Mouse (Mus musculus): ENCODE data around the gene Pde1c. TPM values are rescaled to one million over a fixed set of nuclear protein-coding genes. Genes with fewer than 3 reads are reported as not detected.
A peak's percentile ranks its signal among the peaks of the same experiment; 100 is the strongest.

The Pde1c gene
- polyA plus RNA-seq, 1 experiment from 2014 or later = 0.67 TPM

GRCm38 (mm10) chr6:56361348-56362127, 207.4 kb downstream of the Pde1c start:
- Histone ChIP-seq H3K4me2 (peak overlapping the region; percentile 47), H3K9ac (no peak overlapping the region), H3K9me3 (replicated peaks) (no peaks in the 10 kb centered on the region), H3K27me3 (replicated peaks) (peaks cover 37% of the 10 kb centered on the region), H3K36me3 (no peaks in the 10 kb centered on the region), H3K27ac (no peak overlapping the region), H3K4me3 (peak overlapping the region; percentile 11), H3K4me1 (peaks cover 3% of the 10 kb centered on the region)
- WGBS (ENCODE audit: insufficient replicate concordance) = 5% methylated on average over 19 of the region's 19 CpGs
- no peak for ATAC-seq

- Histone ChIP-seq H3K4me3 (no peak overlapping the region), H3K27me3 (replicated peaks) (peaks cover 37% of the 10 kb centered on the region), H3K4me1 (peaks cover 3% of the 10 kb centered on the region), H3K27ac (no peak overlapping the region), H3K9ac (no peak overlapping the region), H3K4me2 (no peak overlapping the region), H3K9me3 (replicated peaks) (no peaks in the 10 kb centered on the region), H3K36me3 (no peaks in the 10 kb centered on the region)
- ATAC-seq = no peak
- WGBS (ENCODE audit: insufficient replicate concordance) = 30% methylated on average over 6 of the region's 6 CpGs
Measured at GRCm38 (mm10) chr6:56360086-56360485, 208.8 kb downstream of the Pde1c start.

GRCm38 (mm10) chr6:56359126-56359525, 209.8 kb downstream of the Pde1c start:
- H3K4me3 ChIP-seq = no peak overlapping the region
- H3K4me1 ChIP-seq = peaks cover 3% of the 10 kb centered on the region
- H3K4me2 ChIP-seq = no peak overlapping the region
- H3K9me3 ChIP-seq (replicated peaks) = no peaks in the 10 kb centered on the region
- no peak for ATAC-seq
- H3K27me3 ChIP-seq (replicated peaks) = peaks cover 37% of the 10 kb centered on the region
- H3K36me3 ChIP-seq = no peaks in the 10 kb centered on the region
- no peak overlapping the region for H3K9ac ChIP-seq
- 47% methylated on average over 3 of the region's 3 CpGs for WGBS (ENCODE audit: insufficient replicate concordance)
- H3K27ac ChIP-seq = no peak overlapping the region

GRCm38 (mm10) chr6:56347207-56347606, 221.7 kb downstream of the Pde1c start:
- no peak for ATAC-seq
- Histone ChIP-seq H3K27ac (no peak overlapping the region), H3K36me3 (no peaks in the 10 kb centered on the region), H3K9me3 (replicated peaks) (no peaks in the 10 kb centered on the region), H3K4me3 (no peak overlapping the region), H3K4me1 (no peaks in the 10 kb centered on the region), H3K9ac (no peak overlapping the region), H3K27me3 (replicated peaks) (no peaks in the 10 kb centered on the region), H3K4me2 (no peak overlapping the region)
- 48% methylated on average over 3 of the region's 3 CpGs for WGBS (ENCODE audit: insufficient replicate concordance)

GRCm38 (mm10) chr6:56345082-56345481, 223.8 kb downstream of the Pde1c start:
- WGBS (ENCODE audit: insufficient replicate concordance) = 54% methylated on average over 4 of the region's 4 CpGs
- no peak overlapping the region for H3K9ac ChIP-seq

GRCm38 (mm10) chr6:56342005-56342404, 226.9 kb downstream of the Pde1c start:
- Histone ChIP-seq H3K4me1 (no peaks in the 10 kb centered on the region), H3K27ac (no peak overlapping the region), H3K4me2 (no peak overlapping the region), H3K4me3 (no peak overlapping the region), H3K27me3 (replicated peaks) (no peaks in the 10 kb centered on the region), H3K9me3 (replicated peaks) (no peaks in the 10 kb centered on the region), H3K36me3 (no peaks in the 10 kb centered on the region), H3K9ac (no peak overlapping the region)
- whole genome bisulfite sequencing (ENCODE audit: insufficient replicate concordance) = 63% methylated on average over 1 of the region's 1 CpGs
- ATAC-seq = no peak

More at GRCm38 (mm10) chr6:56345082-56345481, 223.8 kb downstream of the Pde1c start:
- no peaks in the 10 kb centered on the region for H3K27me3 ChIP-seq (replicated peaks)
- no peak overlapping the region for H3K4me3 ChIP-seq
- H3K27ac ChIP-seq = no peak overlapping the region
- no peaks in the 10 kb centered on the region for H3K36me3 ChIP-seq
- no peaks in the 10 kb centered on the region for H3K9me3 ChIP-seq (replicated peaks)
- H3K4me1 ChIP-seq = no peaks in the 10 kb centered on the region
- no peak overlapping the region for H3K4me2 ChIP-seq
- ATAC-seq = no peak

GRCm38 (mm10) chr6:56335811-56336446, 233.0 kb downstream of the Pde1c start:
- Histone ChIP-seq H3K9ac (no peak overlapping the region), H3K27ac (no peak overlapping the region), H3K36me3 (no peaks in the 10 kb centered on the region), H3K27me3 (replicated peaks) (no peaks in the 10 kb centered on the region), H3K4me1 (no peaks in the 10 kb centered on the region), H3K4me2 (no peak overlapping the region), H3K9me3 (replicated peaks) (no peaks in the 10 kb centered on the region), H3K4me3 (no peak overlapping the region)
- ATAC-seq = no peak
- 65% methylated on average over 3 of the region's 3 CpGs for WGBS (ENCODE audit: insufficient replicate concordance)

GRCm38 (mm10) chr6:56332149-56332548, 236.8 kb downstream of the Pde1c start:
- Histone ChIP-seq H3K4me1 (no peaks in the 10 kb centered on the region), H3K36me3 (no peaks in the 10 kb centered on the region), H3K4me3 (no peak overlapping the region), H3K27ac (no peak overlapping the region), H3K27me3 (replicated peaks) (no peaks in the 10 kb centered on the region), H3K9me3 (replicated peaks) (no peaks in the 10 kb centered on the region), H3K9ac (no peak overlapping the region), H3K4me2 (no peak overlapping the region)
- 60% methylated on average over 4 of the region's 4 CpGs for WGBS (ENCODE audit: insufficient replicate concordance)
- ATAC-seq = no peak

GRCm38 (mm10) chr6:56331432-56331831, 237.5 kb downstream of the Pde1c start:
- Histone ChIP-seq H3K27ac (no peak overlapping the region), H3K9me3 (replicated peaks) (no peaks in the 10 kb centered on the region), H3K4me2 (no peak overlapping the region), H3K9ac (no peak overlapping the region), H3K27me3 (replicated peaks) (no peaks in the 10 kb centered on the region), H3K4me3 (no peak overlapping the region), H3K4me1 (no peaks in the 10 kb centered on the region), H3K36me3 (no peaks in the 10 kb centered on the region)
- no peak for ATAC-seq
- WGBS (ENCODE audit: insufficient replicate concordance) = 67% methylated on average over 6 of the region's 6 CpGs

- H3K27ac ChIP-seq = no peak overlapping the region
- no peaks in the 10 kb centered on the region for H3K27me3 ChIP-seq (replicated peaks)
- WGBS (ENCODE audit: insufficient replicate concordance) = 50% methylated on average over 1 of the region's 1 CpGs
- H3K4me1 ChIP-seq = no peaks in the 10 kb centered on the region
- H3K4me2 ChIP-seq = no peak overlapping the region
- no peak overlapping the region for H3K9ac ChIP-seq
- no peaks in the 10 kb centered on the region for H3K36me3 ChIP-seq
- no peak for ATAC-seq
- H3K9me3 ChIP-seq (replicated peaks) = no peaks in the 10 kb centered on the region
- H3K4me3 ChIP-seq = no peak overlapping the region
Measured at GRCm38 (mm10) chr6:56328103-56328502, 240.8 kb downstream of the Pde1c start.

- Histone ChIP-seq H3K27ac (no peak overlapping the region), H3K4me3 (no peak overlapping the region), H3K36me3 (no peaks in the 10 kb centered on the region), H3K9ac (no peak overlapping the region), H3K27me3 (replicated peaks) (no peaks in the 10 kb centered on the region), H3K4me2 (no peak overlapping the region), H3K9me3 (replicated peaks) (no peaks in the 10 kb centered on the region), H3K4me1 (no peaks in the 10 kb centered on the region)
- ATAC-seq = no peak
- 19% methylated on average over 3 of the region's 3 CpGs for WGBS (ENCODE audit: insufficient replicate concordance)
Measured at GRCm38 (mm10) chr6:56322799-56323198, 246.1 kb downstream of the Pde1c start.

- no peaks in the 10 kb centered on the region for H3K4me1 ChIP-seq
- H3K9ac ChIP-seq = no peak overlapping the region
- H3K36me3 ChIP-seq = no peaks in the 10 kb centered on the region
- H3K4me3 ChIP-seq = no peak overlapping the region
- no peak overlapping the region for H3K4me2 ChIP-seq
- no peaks in the 10 kb centered on the region for H3K9me3 ChIP-seq (replicated peaks)
- no peak overlapping the region for H3K27ac ChIP-seq
- no peaks in the 10 kb centered on the region for H3K27me3 ChIP-seq (replicated peaks)
- no peak for ATAC-seq
Measured at GRCm38 (mm10) chr6:56310318-56310717, 258.6 kb downstream of the Pde1c start.

Measured in liver, embryonic 12.5 days (tissue).